Mouse (Mus musculus): Measurements from ENCODE around the gene Cacna1g. TPM values are rescaled to one million over a fixed set of nuclear protein-coding genes. Genes with fewer than 3 reads are reported as not detected.

The Cacna1g gene
- 2.3 and 2.5 TPM in 2 replicates for polyA plus RNA-seq (2015; fragmentation: Nextera tagmentation; extraction: Ambion mirVana)

GRCm38 (mm10) chr11:94473707-94474543 is at the start of gene Cacna1g:
Gene Cacna1g (minus strand): TSS chr11:94474198.

GRCm38 (mm10) chr11:94521219-94521843 is 47.3 kb upstream of the Cacna1g start, which contains the start of gene Mycbpap:
Gene Mycbpap (minus strand): TSS chr11:94521742.

GRCm38 (mm10) chr11:94499661-94500152 is 25.7 kb upstream of the Cacna1g start, which contains the start of gene Epn3:
Gene Epn3 (minus strand): TSS chr11:94499974.

GRCm38 (mm10) chr11:94486001-94486400 is 12.0 kb upstream of the Cacna1g start, which contains the start of gene Spata20:
Gene Spata20 (minus strand): TSS chr11:94486179.

GRCm38 (mm10) chr11:94392672-94393109 is 81.3 kb downstream of the Cacna1g start, which contains the start of gene Abcc3:
Gene Abcc3 (minus strand): TSS chr11:94392997.

Other genes starting within 250 kb of the Cacna1g start
- gene Wfikkn2, start 228.2 kb downstream of the Cacna1g start, polyA plus RNA-seq (2015; fragmentation: Nextera tagmentation; extraction: Ambion mirVana): 2.9 and 3.0 TPM in 2 replicates
- gene Gm21885, start 192.3 kb downstream of the Cacna1g start, polyA plus RNA-seq (2015; fragmentation: Nextera tagmentation; extraction: Ambion mirVana): not detected in 2 replicates
- gene Luc7l3, start 152.2 kb downstream of the Cacna1g start, polyA plus RNA-seq (2015; fragmentation: Nextera tagmentation; extraction: Ambion mirVana): 44.7 and 52.8 TPM in 2 replicates
- gene Ankrd40, start 146.2 kb downstream of the Cacna1g start, polyA plus RNA-seq (2015; fragmentation: Nextera tagmentation; extraction: Ambion mirVana): 13.3 TPM in 2 replicates
- gene Abcc3, start 81.2 kb downstream of the Cacna1g start, polyA plus RNA-seq (2015; fragmentation: Nextera tagmentation; extraction: Ambion mirVana): 36.0 and 41.3 TPM in 2 replicates
- 0.16 and 0.23 TPM in 2 replicates for gene Spata20, start 12.0 kb upstream of the Cacna1g start, polyA plus RNA-seq (2015; fragmentation: Nextera tagmentation; extraction: Ambion mirVana)
- 18.2 and 22.5 TPM in 2 replicates for gene Epn3, start 25.8 kb upstream of the Cacna1g start, polyA plus RNA-seq (2015; fragmentation: Nextera tagmentation; extraction: Ambion mirVana)
- 0.41 and 1.2 TPM in 2 replicates for gene Mycbpap, start 47.5 kb upstream of the Cacna1g start, polyA plus RNA-seq (2015; fragmentation: Nextera tagmentation; extraction: Ambion mirVana)
- 2.2 and 3.3 TPM in 2 replicates for gene Rsad1, start 75.1 kb upstream of the Cacna1g start, polyA plus RNA-seq (2015; fragmentation: Nextera tagmentation; extraction: Ambion mirVana)
- 0.58 and 0.79 TPM in 2 replicates for gene Chad, start 90.8 kb upstream of the Cacna1g start, polyA plus RNA-seq (2015; fragmentation: Nextera tagmentation; extraction: Ambion mirVana)
- 2.6 and 2.8 TPM in 2 replicates for gene Acsf2, start 127.7 kb upstream of the Cacna1g start, polyA plus RNA-seq (2015; fragmentation: Nextera tagmentation; extraction: Ambion mirVana)
- gene Lrrc59, start 155.6 kb upstream of the Cacna1g start, polyA plus RNA-seq (2015; fragmentation: Nextera tagmentation; extraction: Ambion mirVana): 112 and 135 TPM in 2 replicates
- 122 and 124 TPM in 2 replicates for gene Mrpl27, start 179.6 kb upstream of the Cacna1g start, polyA plus RNA-seq (2015; fragmentation: Nextera tagmentation; extraction: Ambion mirVana)
- gene Eme1, start 179.8 kb upstream of the Cacna1g start, polyA plus RNA-seq (2015; fragmentation: Nextera tagmentation; extraction: Ambion mirVana): 2.9 and 3.7 TPM in 2 replicates
- gene Xylt2, start 203.3 kb upstream of the Cacna1g start, polyA plus RNA-seq (2015; fragmentation: Nextera tagmentation; extraction: Ambion mirVana): 10.7 and 10.9 TPM in 2 replicates
- gene Gm11541, start 230.3 kb upstream of the Cacna1g start, polyA plus RNA-seq (2015; fragmentation: Nextera tagmentation; extraction: Ambion mirVana): 0.07 and 0.12 TPM in 2 replicates